Mouse (Mus musculus): Measurements from ENCODE around the gene Myocos. TPM values are rescaled to one million over a fixed set of nuclear protein-coding genes. Genes with fewer than 3 reads are reported as not detected.

Myocos gene
- polyA plus RNA-seq, 1 experiment, result not detected

DNA sequence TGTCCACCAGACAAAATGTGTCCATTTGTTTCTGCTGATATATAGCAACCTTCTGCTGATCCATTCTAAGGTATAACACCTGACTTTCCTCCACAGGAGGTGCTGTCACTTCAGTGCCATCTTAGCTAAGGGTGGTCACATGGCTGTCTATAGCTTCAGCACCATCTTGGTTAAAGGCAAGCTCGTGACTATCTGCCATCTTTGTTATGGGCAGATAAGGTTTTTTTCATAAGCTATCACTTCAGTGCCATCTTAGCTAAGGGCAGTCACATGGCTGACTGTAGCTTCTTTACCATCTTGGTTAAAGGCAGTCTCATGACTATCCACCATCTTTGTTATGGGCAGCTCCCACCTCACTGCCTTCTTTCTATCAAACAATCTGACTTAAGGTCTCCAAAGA is 42.5 kb downstream of the Myocos start:
- no peaks in the 10 kb centered on the region for H3K27me3 ChIP-seq (replicated peaks; ENCODE audit: control insufficient read depth, insufficient read depth, low read length)
- H3K27ac ChIP-seq (ENCODE audit: insufficient read depth, low read depth, low read length), result no peak overlapping the region
- no peak for DNase-seq
- TF ChIP-seq POLR2A (IDR thresholded peaks at IDR 0.05; ENCODE audit: low read depth, low read length) (no peak), CTCF (conservative IDR thresholded peaks at IDR 0.05; ENCODE audit: insufficient read depth, insufficient read length, low read depth, low read length) (no peak)
- H3K4me1 ChIP-seq (ENCODE audit: control insufficient read depth, insufficient read depth, low read length), result peaks cover 3% of the 10 kb centered on the region; the same call in 1 of the 2 replicates
- WGBS, result 85% methylated on average over 1 of the region's 1 CpGs
- no peaks in the 10 kb centered on the region for H3K36me3 ChIP-seq (ENCODE audit: control insufficient read depth, insufficient read depth, low read length)
- H3K4me3 ChIP-seq (ENCODE audit: insufficient read depth, low read depth, low read length), result no peak overlapping the region

DNA sequence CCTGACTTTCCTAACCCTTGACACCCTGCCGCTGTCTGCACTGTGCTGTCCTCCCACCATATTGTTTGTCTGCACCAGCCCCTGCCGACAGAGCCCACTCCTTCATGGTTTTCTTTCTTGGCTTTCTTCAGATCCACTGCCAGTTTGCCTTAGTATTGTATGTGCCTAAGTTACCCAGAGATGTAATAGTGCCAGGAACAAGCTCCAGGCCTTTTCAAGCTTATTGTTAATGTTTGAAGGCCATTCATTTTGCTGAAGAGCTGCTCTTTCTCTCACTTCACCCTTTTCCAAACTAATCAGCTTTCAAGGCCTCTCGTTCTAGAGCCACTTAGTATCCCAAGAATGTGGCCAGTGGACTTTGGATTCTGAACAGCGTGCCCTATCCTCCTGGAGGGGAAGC is 46.8 kb downstream of the Myocos start:
- TF ChIP-seq POLR2A (IDR thresholded peaks at IDR 0.05; ENCODE audit: low read depth, low read length) (no peak), CTCF (conservative IDR thresholded peaks at IDR 0.05; ENCODE audit: insufficient read depth, insufficient read length, low read depth, low read length) (no peak)
- DNase-seq, result peak; percentile 28
- Histone ChIP-seq H3K36me3 (ENCODE audit: control insufficient read depth, insufficient read depth, low read length) (no peaks in the 10 kb centered on the region), H3K4me1 (ENCODE audit: control insufficient read depth, insufficient read depth, low read length) (peaks cover 3% of the 10 kb centered on the region; the same call in 1 of the 2 replicates), H3K27me3 (replicated peaks; ENCODE audit: control insufficient read depth, insufficient read depth, low read length) (no peaks in the 10 kb centered on the region), H3K4me3 (ENCODE audit: insufficient read depth, low read depth, low read length) (no peak overlapping the region), H3K27ac (ENCODE audit: insufficient read depth, low read depth, low read length) (no peak overlapping the region)
- WGBS, result 76% methylated on average over 4 of the region's 4 CpGs

DNA sequence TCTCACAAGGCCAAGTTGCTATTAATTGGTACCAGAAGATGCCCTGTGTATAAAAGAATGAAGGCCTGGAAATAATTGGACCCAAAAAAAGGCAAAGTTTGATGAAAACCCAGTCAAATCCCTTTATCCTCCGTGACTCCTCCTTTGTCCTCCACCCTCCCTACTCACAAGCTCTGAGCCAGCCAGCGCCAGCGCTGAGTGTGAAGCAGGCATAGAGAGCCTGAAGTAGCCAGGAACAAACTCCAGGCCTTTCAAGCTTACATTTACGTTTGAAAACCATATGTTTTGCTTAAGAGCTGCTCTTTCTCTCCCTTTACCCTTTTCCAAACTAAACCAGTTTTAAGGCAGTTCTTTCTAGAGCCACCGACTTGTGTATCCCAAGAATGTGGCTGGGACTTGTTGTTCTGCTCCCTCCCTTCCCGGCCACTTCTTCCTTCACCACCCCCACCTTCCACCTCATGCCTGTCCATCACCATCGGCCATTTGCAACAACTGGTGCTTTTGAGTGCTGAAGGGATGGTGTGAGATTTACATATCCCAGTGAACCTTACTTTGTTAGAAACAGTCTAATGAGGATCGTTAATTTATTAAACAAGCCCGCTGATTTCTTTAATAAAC is 48.3 kb downstream of the Myocos start:
- DNase-seq, result no peak
- H3K4me3 ChIP-seq (ENCODE audit: insufficient read depth, low read depth, low read length), result no peak overlapping the region
- WGBS, result 62% methylated on average over 9 of the region's 9 CpGs
- H3K4me1 ChIP-seq (ENCODE audit: control insufficient read depth, insufficient read depth, low read length), result peaks cover 3% of the 10 kb centered on the region; the same call in 1 of the 2 replicates
- no peaks in the 10 kb centered on the region for H3K36me3 ChIP-seq (ENCODE audit: control insufficient read depth, insufficient read depth, low read length)
- no peak overlapping the region for H3K27ac ChIP-seq (ENCODE audit: insufficient read depth, low read depth, low read length)
- no peaks in the 10 kb centered on the region for H3K27me3 ChIP-seq (replicated peaks; ENCODE audit: control insufficient read depth, insufficient read depth, low read length)
- no peak for TF ChIP-seq CTCF (conservative IDR thresholded peaks at IDR 0.05; ENCODE audit: insufficient read depth, insufficient read length, low read depth, low read length)
- TF ChIP-seq POLR2A (IDR thresholded peaks at IDR 0.05; ENCODE audit: low read depth, low read length), result no peak

DNA sequence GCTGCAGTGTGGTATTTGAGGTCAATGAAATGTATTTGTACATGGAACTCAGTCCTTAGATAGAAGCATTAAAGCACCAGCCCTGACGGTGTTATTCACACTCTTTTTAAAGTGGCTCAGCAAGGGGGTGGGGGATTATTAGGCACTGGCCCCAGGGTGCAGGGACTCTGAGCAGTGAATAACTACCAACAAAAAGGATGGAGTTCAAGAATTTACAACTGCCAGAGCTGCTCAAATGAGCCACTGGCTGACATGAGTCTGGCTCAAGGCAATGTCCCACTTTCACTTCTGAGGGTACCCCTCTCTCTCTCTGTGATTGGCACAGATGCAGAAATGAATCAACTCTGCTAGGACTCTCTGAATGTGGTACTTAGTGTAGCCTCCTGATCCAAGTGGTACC is 49.9 kb downstream of the Myocos start:
- Histone ChIP-seq H3K27me3 (replicated peaks; ENCODE audit: control insufficient read depth, insufficient read depth, low read length) (no peaks in the 10 kb centered on the region), H3K27ac (ENCODE audit: insufficient read depth, low read depth, low read length) (no peak overlapping the region), H3K4me3 (ENCODE audit: insufficient read depth, low read depth, low read length) (no peak overlapping the region), H3K4me1 (ENCODE audit: control insufficient read depth, insufficient read depth, low read length) (peaks cover 3% of the 10 kb centered on the region; the same call in 1 of the 2 replicates), H3K36me3 (ENCODE audit: control insufficient read depth, insufficient read depth, low read length) (no peaks in the 10 kb centered on the region)
- DNase-seq, result no peak
- no peak for TF ChIP-seq POLR2A (IDR thresholded peaks at IDR 0.05; ENCODE audit: low read depth, low read length)
- no peak for TF ChIP-seq CTCF (conservative IDR thresholded peaks at IDR 0.05; ENCODE audit: insufficient read depth, insufficient read length, low read depth, low read length)
- WGBS, result 28% methylated on average over 1 of the region's 1 CpGs

DNA sequence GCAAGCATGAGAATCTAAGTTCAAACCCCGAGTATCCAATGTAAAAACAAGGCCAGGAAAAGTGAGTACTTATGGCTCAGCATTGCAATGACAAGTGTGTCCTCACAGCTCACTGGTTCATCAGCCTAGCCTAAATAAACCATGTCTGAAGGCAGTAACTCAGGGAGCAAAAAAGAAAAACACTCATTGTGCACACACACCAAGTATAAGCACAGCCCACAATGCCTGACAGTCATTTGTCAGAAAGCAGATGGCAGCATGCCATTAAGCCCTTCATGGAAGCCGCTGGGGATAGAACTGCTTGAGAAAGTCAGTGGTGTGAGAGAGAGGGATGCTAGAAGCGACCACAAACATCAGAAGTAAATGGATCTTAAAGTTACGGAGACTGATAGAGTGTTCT is 56.7 kb downstream of the Myocos start:
- 79% methylated on average over 4 of the region's 4 CpGs for WGBS
- DNase-seq, result no peak

DNA sequence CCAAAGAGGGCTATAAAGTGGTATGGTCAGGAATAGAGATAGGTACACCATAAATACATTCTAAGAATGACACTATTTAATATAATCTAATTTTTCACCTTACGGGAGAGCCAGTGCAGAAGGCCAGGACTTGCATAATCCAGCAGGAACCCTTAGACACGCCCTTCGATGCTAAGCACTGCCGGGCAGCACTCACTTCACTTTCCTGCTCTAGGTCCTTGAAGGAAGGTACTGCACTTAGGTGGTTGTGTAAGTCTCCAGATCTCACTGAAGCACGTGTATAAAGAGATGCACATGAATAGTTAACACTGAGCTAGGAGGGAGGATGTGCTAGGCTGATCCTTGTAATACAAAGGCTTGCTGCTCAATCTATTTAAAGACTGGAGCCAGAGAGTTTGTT is 58.4 kb downstream of the Myocos start:
- Histone ChIP-seq H3K4me3 (ENCODE audit: insufficient read depth, low read depth, low read length) (no peak overlapping the region), H3K36me3 (ENCODE audit: control insufficient read depth, insufficient read depth, low read length) (peaks cover 4% of the 10 kb centered on the region), H3K4me1 (ENCODE audit: control insufficient read depth, insufficient read depth, low read length) (no peaks in the 10 kb centered on the region), H3K27me3 (replicated peaks; ENCODE audit: control insufficient read depth, insufficient read depth, low read length) (no peaks in the 10 kb centered on the region), H3K27ac (ENCODE audit: insufficient read depth, low read depth, low read length) (no peak overlapping the region)
- 88% methylated on average over 5 of the region's 5 CpGs for WGBS
- TF ChIP-seq POLR2A (IDR thresholded peaks at IDR 0.05; ENCODE audit: low read depth, low read length), result no peak
- no peak for TF ChIP-seq CTCF (conservative IDR thresholded peaks at IDR 0.05; ENCODE audit: insufficient read depth, insufficient read length, low read depth, low read length)
- DNase-seq, result no peak

More for the DNA sequence above, 56.7 kb downstream of the Myocos start:
- Histone ChIP-seq H3K36me3 (ENCODE audit: control insufficient read depth, insufficient read depth, low read length) (peaks cover 4% of the 10 kb centered on the region), H3K27me3 (replicated peaks; ENCODE audit: control insufficient read depth, insufficient read depth, low read length) (no peaks in the 10 kb centered on the region), H3K4me1 (ENCODE audit: control insufficient read depth, insufficient read depth, low read length) (no peaks in the 10 kb centered on the region), H3K4me3 (ENCODE audit: insufficient read depth, low read depth, low read length) (no peak overlapping the region), H3K27ac (ENCODE audit: insufficient read depth, low read depth, low read length) (no peak overlapping the region)
- TF ChIP-seq CTCF (conservative IDR thresholded peaks at IDR 0.05; ENCODE audit: insufficient read depth, insufficient read length, low read depth, low read length) (no peak), POLR2A (IDR thresholded peaks at IDR 0.05; ENCODE audit: low read depth, low read length) (no peak)

DNA sequence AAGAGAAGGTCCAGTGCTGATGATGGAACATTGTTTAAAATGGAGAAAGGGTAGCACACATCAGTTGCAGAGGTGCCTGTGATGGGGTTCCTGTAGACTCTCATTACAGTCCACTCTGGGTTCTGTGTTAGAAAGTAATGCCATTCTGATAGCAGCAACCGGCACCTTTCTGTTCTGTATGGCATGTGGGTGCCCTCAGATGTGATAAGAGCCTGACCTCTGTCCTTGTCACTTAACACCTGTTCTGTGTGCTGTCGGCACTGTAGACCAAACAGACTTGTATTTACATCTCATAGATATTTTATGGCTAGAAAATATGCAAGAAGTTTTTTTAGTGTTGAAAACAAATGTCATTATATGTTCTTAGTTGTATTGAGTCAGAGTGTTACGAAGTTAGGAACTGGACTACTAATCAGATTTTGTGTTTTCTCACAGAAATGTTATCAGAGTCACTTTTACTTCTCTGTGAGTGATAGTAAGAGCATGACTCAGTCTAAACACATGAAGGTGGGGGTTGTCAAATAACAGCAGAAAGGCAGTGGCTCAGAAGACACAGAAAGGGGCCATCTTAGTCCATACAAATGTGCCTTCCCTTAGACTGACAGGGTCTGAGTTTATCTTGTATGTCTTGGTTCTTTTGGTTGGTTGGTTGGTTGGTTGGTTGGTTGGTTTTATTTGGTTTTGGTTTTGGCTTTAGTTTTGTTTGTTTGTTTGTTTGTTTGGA is 60.5 kb downstream of the Myocos start:
- no peak overlapping the region for H3K27ac ChIP-seq (ENCODE audit: insufficient read depth, low read depth, low read length)
- H3K4me1 ChIP-seq (ENCODE audit: control insufficient read depth, insufficient read depth, low read length), result no peaks in the 10 kb centered on the region
- 86% methylated on average over 3 of the region's 3 CpGs for WGBS
- DNase-seq, result no peak
- no peak for TF ChIP-seq CTCF (conservative IDR thresholded peaks at IDR 0.05; ENCODE audit: insufficient read depth, insufficient read length, low read depth, low read length)
- no peak for TF ChIP-seq POLR2A (IDR thresholded peaks at IDR 0.05; ENCODE audit: low read depth, low read length)
- no peak overlapping the region for H3K4me3 ChIP-seq (ENCODE audit: insufficient read depth, low read depth, low read length)
- H3K36me3 ChIP-seq (ENCODE audit: control insufficient read depth, insufficient read depth, low read length), result peaks cover 4% of the 10 kb centered on the region
- no peaks in the 10 kb centered on the region for H3K27me3 ChIP-seq (replicated peaks; ENCODE audit: control insufficient read depth, insufficient read depth, low read length)

Other genes starting within 250 kb of the Myocos start
- gene Dnm3, start 180.2 kb downstream of the Myocos start, polyA plus RNA-seq (2012; rRNA removed), result 6.5 and 8.2 TPM in 2 replicates
- gene Mettl13, start 109.7 kb downstream of the Myocos start, polyA plus RNA-seq (2012; rRNA removed), result 4.9 and 5.7 TPM in 2 replicates
- 11.4 and 11.6 TPM in 2 replicates for gene Vamp4, start 87.7 kb downstream of the Myocos start, polyA plus RNA-seq (2012; rRNA removed)
- gene Myoc, start 19.1 kb downstream of the Myocos start, polyA plus RNA-seq (2012; rRNA removed), result 2.0 and 2.9 TPM in 2 replicates
- gene Prrc2c, start 82.3 kb upstream of the Myocos start, polyA plus RNA-seq (2012; rRNA removed), result 23.5 and 26.7 TPM in 2 replicates
- 28.0 and 29.6 TPM in 2 replicates for gene Fmo4, start 155.8 kb upstream of the Myocos start, polyA plus RNA-seq (2012; rRNA removed)
- 488 and 529 TPM in 2 replicates for gene Fmo1, start 208.4 kb upstream of the Myocos start, polyA plus RNA-seq (2012; rRNA removed)
- gene Fmo2, start 240.5 kb upstream of the Myocos start, polyA plus RNA-seq (2012; rRNA removed), result 116 and 161 TPM in 2 replicates

Data from kidney, adult 2 months (tissue).